Mouse (Mus musculus) midbrain, embryonic 15.5 days (tissue): Measurements from ENCODE around the gene Tmem74b. TPM values are rescaled to one million over a fixed set of nuclear protein-coding genes. Genes with fewer than 3 reads are reported as not detected.
A peak's percentile ranks its signal among the peaks of the same experiment; 100 is the strongest.

ENCODE experiments used
- ATAC-seq: fragments of 200-750 bp; cut with Nextera tagmentation; replicated peaks from 2 replicates; pipeline ENCODE4 v1.8.0; 2017; ENCODE audit warnings: moderate TSS enrichment
- H3K27ac ChIP-seq: fragments of 300-500 bp; sonication (generic); 2 replicates; pipeline ENCODE4 v1.5.1; 2015; ENCODE audit warnings: mild to moderate bottlenecking, inconsistent platforms
- H3K27me3 ChIP-seq: fragments of 300-500 bp; sonication (generic); replicated peaks from 2 replicates; pipeline ENCODE4 v1.6.1; 2015; ENCODE audit warnings: inconsistent platforms
- H3K36me3 ChIP-seq: fragments of 300-500 bp; sonication (generic); replicated peaks from 2 replicates; pipeline ENCODE4 v1.6.1; 2015; ENCODE audit warnings: inconsistent platforms
- H3K4me1 ChIP-seq: fragments of 300-500 bp; sonication (generic); 2 replicates; pipeline ENCODE4 v1.6.1; 2015; ENCODE audit warnings: inconsistent platforms
- H3K4me2 ChIP-seq: fragments of 300-500 bp; sonication (generic); 2 replicates; pipeline ENCODE4 v1.6.1; 2015; ENCODE audit warnings: inconsistent platforms, mild to moderate bottlenecking, moderate library complexity
- H3K4me3 ChIP-seq: fragments of 300-500 bp; sonication (generic); 2 replicates; pipeline ENCODE4 v1.5.1; 2015; ENCODE audit warnings: mild to moderate bottlenecking, inconsistent platforms
- H3K9ac ChIP-seq: fragments of 300-500 bp; sonication (generic); 2 replicates; pipeline ENCODE4 v1.6.1; 2015; ENCODE audit warnings: mild to moderate bottlenecking, inconsistent platforms
- H3K9me3 ChIP-seq: fragments of 300-500 bp; sonication (generic); 2 replicates; pipeline ENCODE4 v1.6.1; 2016; ENCODE audit warnings: inconsistent platforms
- WGBS: fragments of 180-500 bp; shearing (Covaris S2); methylation state at CpG from one replicate; pipeline ENCODE4 v1.1.7; 2015; ENCODE audit warnings: mixed read lengths; 5-methylcytosine and 5-hydroxymethylcytosine counted together
- polyA plus RNA-seq: library from polyadenylated mRNA; unstranded; fragments of >200 nt; fragmentation: Nextera tagmentation; extraction: Ambion mirVana; gene quantifications from 2 replicates; pipeline ENCODE4 v1.2.1, GENCODE M21; 2015

Gene Tmem74b
- polyA plus RNA-seq, 1 experiment from 2014 or later = 29.9 TPM

- Histone ChIP-seq H3K4me2 (no peak within 1 kb of the TSS), H3K36me3 (no peaks in the 10 kb centered on the region), H3K27me3 (peaks cover 10% of the 10 kb centered on the region; the same call in 1 of the 2 replicates), H3K9ac (no peak within 1 kb of the TSS), H3K4me1 (peaks cover 26% of the 10 kb centered on the region), H3K27ac (no peak within 1 kb of the TSS), H3K4me3 (no peak within 1 kb of the TSS), H3K9me3 (no peaks in the 10 kb centered on the region)
- no peak for ATAC-seq
These were observed 42.0 kb downstream of the Tmem74b start, which contains the start of gene Psmf1 for GRCm38 (mm10) chr2:151743845-151744244. Gene Psmf1, minus strand, starts transcription at chr2:151744186.

- peaks cover 2% of the 10 kb centered on the region; the same call in 1 of the 2 replicates for H3K4me1 ChIP-seq
- peak overlapping the region; percentile 17; the same call in 1 of the 2 replicates for H3K4me2 ChIP-seq
- no peak overlapping the region for H3K27ac ChIP-seq
- 27% methylated on average over 19 of the region's 19 CpGs for WGBS
- H3K9ac ChIP-seq = no peak overlapping the region; the same call in 1 of the 2 replicates
- H3K9me3 ChIP-seq = no peaks in the 10 kb centered on the region
- peak overlapping the region; percentile 4; the same call in 1 of the 2 replicates for H3K4me3 ChIP-seq
- no peaks in the 10 kb centered on the region for H3K36me3 ChIP-seq
- H3K27me3 ChIP-seq = peaks cover 10% of the 10 kb centered on the region; the same call in 1 of the 2 replicates
- ATAC-seq = peak; percentile 88
These were observed 46.3 kb downstream of the Tmem74b start for GRCm38 (mm10) chr2:151747847-151748705.

- Histone ChIP-seq H3K27me3 (0 out of 2 replicates have a peak, but pooled peaks cover 6% of the 10 kb centered on the region), H3K4me1 (peaks cover 2% of the 10 kb centered on the region; the same call in 1 of the 2 replicates), H3K4me2 (no peak overlapping the region), H3K4me3 (no peak overlapping the region), H3K9ac (no peak overlapping the region), H3K36me3 (no peaks in the 10 kb centered on the region), H3K27ac (no peak overlapping the region), H3K9me3 (no peaks in the 10 kb centered on the region)
- 74% methylated on average over 5 of the region's 5 CpGs for WGBS
- ATAC-seq = no peak
These were observed 49.5 kb downstream of the Tmem74b start for GRCm38 (mm10) chr2:151751330-151751729.

- ATAC-seq = no peak
- Histone ChIP-seq H3K27me3 (no peaks in the 10 kb centered on the region), H3K9me3 (no peaks in the 10 kb centered on the region), H3K4me2 (no peak overlapping the region), H3K4me3 (no peak overlapping the region), H3K4me1 (no peaks in the 10 kb centered on the region), H3K9ac (no peak overlapping the region), H3K27ac (no peak overlapping the region), H3K36me3 (no peaks in the 10 kb centered on the region)
- WGBS = 55% methylated on average over 9 of the region's 9 CpGs
These were observed 54.7 kb downstream of the Tmem74b start for GRCm38 (mm10) chr2:151756277-151757061.

GRCm38 (mm10) chr2:151757451-151757850 is 55.6 kb downstream of the Tmem74b start:
- ATAC-seq = no peak
- Histone ChIP-seq H3K4me3 (no peak overlapping the region), H3K4me2 (no peak overlapping the region), H3K9me3 (no peaks in the 10 kb centered on the region), H3K27ac (no peak overlapping the region), H3K27me3 (no peaks in the 10 kb centered on the region), H3K36me3 (no peaks in the 10 kb centered on the region), H3K9ac (no peak overlapping the region), H3K4me1 (no peaks in the 10 kb centered on the region)
- WGBS = 80% methylated on average over 5 of the region's 5 CpGs

- no peak overlapping the region for H3K27ac ChIP-seq
- WGBS = 38% methylated on average over 1 of the region's 1 CpGs
- H3K4me3 ChIP-seq = no peak overlapping the region
- no peak overlapping the region for H3K9ac ChIP-seq
- H3K27me3 ChIP-seq = no peaks in the 10 kb centered on the region
- no peak overlapping the region for H3K4me2 ChIP-seq
- ATAC-seq = no peak
- H3K36me3 ChIP-seq = no peaks in the 10 kb centered on the region
- H3K9me3 ChIP-seq = no peaks in the 10 kb centered on the region
- no peaks in the 10 kb centered on the region for H3K4me1 ChIP-seq
These were observed 57.1 kb downstream of the Tmem74b start for GRCm38 (mm10) chr2:151758806-151759353.

Other genes with a start within 250 kb of the Tmem74b start
- gene 4921509C19Rik, start 225.9 kb upstream of the Tmem74b start, polyA plus RNA-seq = not detected in 2 replicates
- gene Nsfl1c, start 207.8 kb upstream of the Tmem74b start, polyA plus RNA-seq = 285 and 292 TPM in 2 replicates
- gene Fkbp1a, start 159.5 kb upstream of the Tmem74b start, polyA plus RNA-seq = 586 and 594 TPM in 2 replicates
- 0.67 and 0.96 TPM in 2 replicates for gene Sdcbp2, start 129.4 kb upstream of the Tmem74b start, polyA plus RNA-seq
- 20.5 and 22.5 TPM in 2 replicates for gene Snph, start 69.4 kb upstream of the Tmem74b start, polyA plus RNA-seq
- gene Rad21l, start 33.5 kb upstream of the Tmem74b start, polyA plus RNA-seq = 0.17 and 0.26 TPM in 2 replicates
- gene Psmf1, start 42.2 kb downstream of the Tmem74b start, polyA plus RNA-seq = 61.6 and 66.6 TPM in 2 replicates
- 0.18 and 0.36 TPM in 2 replicates for gene Rspo4, start 140.9 kb downstream of the Tmem74b start, polyA plus RNA-seq
- 0.18 and 0.23 TPM in 2 replicates for gene Angpt4, start 209.2 kb downstream of the Tmem74b start, polyA plus RNA-seq